Mouse (Mus musculus) hindbrain, embryonic 14.5 days (tissue): ENCODE data around the gene Vav2. TPM values are rescaled to one million over a fixed set of nuclear protein-coding genes. Genes with fewer than 3 reads are reported as not detected.
A peak's percentile ranks its signal among the peaks of the same experiment; 100 is the strongest.

Experiments
- ATAC-seq: fragments of 200-750 bp; cut with Nextera tagmentation; 2 replicates; pipeline ENCODE4 v1.8.0; 2017; ENCODE audit warnings: moderate number of reproducible peaks, mild to moderate bottlenecking, moderate TSS enrichment, moderate library complexity; ENCODE audit not compliant: low FRiP score
- DNase-seq: peaks from one replicate; pipeline ENCODE4 v3.0.0-alpha.2; 2015; ENCODE audit warnings: low spot score
- H3K27ac ChIP-seq: fragments of 300-500 bp; sonication (generic); 2 replicates; pipeline ENCODE4 v1.5.1; 2014; ENCODE audit warnings: mild to moderate bottlenecking, moderate library complexity
- H3K27me3 ChIP-seq: fragments of 300-500 bp; sonication (generic); 2 replicates; pipeline ENCODE4 v1.6.1; 2014; ENCODE audit warnings: mild to moderate bottlenecking, low read length, mixed read lengths; ENCODE audit not compliant: control insufficient read depth, insufficient read depth
- H3K36me3 ChIP-seq: fragments of 300-500 bp; sonication (generic); replicated peaks from 2 replicates; pipeline ENCODE4 v1.6.1; 2014; ENCODE audit not compliant: control insufficient read depth, insufficient read depth
- H3K4me1 ChIP-seq: fragments of 300-500 bp; sonication (generic); replicated peaks from 2 replicates; pipeline ENCODE4 v1.6.1; 2014; ENCODE audit warnings: antibody characterized with exemption, low read length, mixed read lengths; ENCODE audit not compliant: control insufficient read depth, insufficient read depth
- H3K4me2 ChIP-seq: fragments of 300-500 bp; sonication (generic); replicated peaks from 2 replicates; pipeline ENCODE4 v1.6.1; 2014; ENCODE audit warnings: mild to moderate bottlenecking, moderate library complexity
- H3K4me3 ChIP-seq: fragments of 300-500 bp; sonication (generic); replicated peaks from 2 replicates; pipeline ENCODE4 v1.5.1; 2014; ENCODE audit warnings: mild to moderate bottlenecking, low read length
- H3K9ac ChIP-seq: fragments of 300-500 bp; sonication (generic); 2 replicates; pipeline ENCODE4 v1.6.1; 2014
- H3K9me3 ChIP-seq: fragments of 300-500 bp; sonication (generic); 2 replicates; pipeline ENCODE4 v1.6.1; 2016; ENCODE audit warnings: low read length; ENCODE audit not compliant: control insufficient read depth
- WGBS: fragments of 180-500 bp; shearing (Covaris S2); extraction: QIAGEN DNeasy Blood & Tissue Kit; methylation state at CpG from one replicate; pipeline ENCODE4 v1.1.7; 2014; 5-methylcytosine and 5-hydroxymethylcytosine counted together
- polyA plus RNA-seq: library from polyadenylated mRNA; unstranded; fragments of >200 nt; fragmentation: Nextera tagmentation; extraction: Ambion mirVana; gene quantifications from 2 replicates; pipeline ENCODE4 v1.2.1, GENCODE M21; 2014

Vav2 gene
- polyA plus RNA-seq, 1 experiment from 2014 or later, result 16.0 TPM

DNA sequence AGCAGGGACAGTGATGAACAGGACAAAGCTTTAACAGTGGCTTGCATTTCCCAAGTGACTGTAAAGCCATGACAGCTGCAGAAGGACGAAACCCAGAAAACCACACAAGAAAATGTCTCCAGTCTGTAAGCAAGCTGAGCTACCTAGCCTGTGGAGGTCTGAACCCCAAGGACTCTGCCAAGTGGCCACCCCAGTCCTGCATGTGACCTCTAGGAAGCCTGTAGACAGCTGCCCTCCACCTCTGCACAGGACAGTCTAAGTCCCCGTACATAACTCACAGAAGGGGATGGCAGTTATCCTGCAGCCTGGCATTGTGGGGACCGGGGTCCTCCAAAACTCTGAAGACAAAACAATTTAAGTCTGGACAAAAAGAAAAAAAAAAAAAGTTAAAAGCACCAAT is 19.1 kb upstream of the Vav2 start:
- ATAC-seq (no peak), DNase-seq (no peak)
- no peak overlapping the region for H3K4me3 ChIP-seq
- H3K27ac ChIP-seq, result no peak overlapping the region
- WGBS, result 95% methylated on average over 3 of the region's 3 CpGs
- H3K4me1 ChIP-seq, result peaks cover 13% of the 10 kb centered on the region
- no peak overlapping the region for H3K9ac ChIP-seq
- no peaks in the 10 kb centered on the region for H3K27me3 ChIP-seq
- H3K9me3 ChIP-seq, result no peaks in the 10 kb centered on the region
- H3K4me2 ChIP-seq, result no peak overlapping the region
- peaks cover 71% of the 10 kb centered on the region for H3K36me3 ChIP-seq

DNA sequence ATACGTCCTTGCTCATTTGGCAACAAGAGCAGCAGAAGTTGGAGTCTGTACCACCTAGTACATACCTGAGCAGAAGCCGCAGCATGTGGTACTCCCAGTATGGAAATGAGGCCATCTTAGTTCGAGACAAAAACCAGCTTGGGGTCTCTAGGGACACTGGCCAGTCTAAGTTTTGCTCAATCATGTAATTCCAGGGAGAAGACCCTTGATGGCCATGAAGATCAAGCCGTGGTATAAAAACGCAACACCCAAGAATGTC is 16.5 kb upstream of the Vav2 start:
- DNase-seq (no peak), ATAC-seq (no peak)
- Histone ChIP-seq H3K27ac (no peak overlapping the region), H3K9ac (peak overlapping the region; percentile 88), H3K9me3 (no peaks in the 10 kb centered on the region), H3K4me2 (peak overlapping the region; percentile 79), H3K36me3 (peaks cover 46% of the 10 kb centered on the region), H3K4me1 (peaks cover 13% of the 10 kb centered on the region), H3K4me3 (peak overlapping the region; percentile 72), H3K27me3 (no peaks in the 10 kb centered on the region)
- 72% methylated on average over 5 of the region's 5 CpGs for WGBS

DNA sequence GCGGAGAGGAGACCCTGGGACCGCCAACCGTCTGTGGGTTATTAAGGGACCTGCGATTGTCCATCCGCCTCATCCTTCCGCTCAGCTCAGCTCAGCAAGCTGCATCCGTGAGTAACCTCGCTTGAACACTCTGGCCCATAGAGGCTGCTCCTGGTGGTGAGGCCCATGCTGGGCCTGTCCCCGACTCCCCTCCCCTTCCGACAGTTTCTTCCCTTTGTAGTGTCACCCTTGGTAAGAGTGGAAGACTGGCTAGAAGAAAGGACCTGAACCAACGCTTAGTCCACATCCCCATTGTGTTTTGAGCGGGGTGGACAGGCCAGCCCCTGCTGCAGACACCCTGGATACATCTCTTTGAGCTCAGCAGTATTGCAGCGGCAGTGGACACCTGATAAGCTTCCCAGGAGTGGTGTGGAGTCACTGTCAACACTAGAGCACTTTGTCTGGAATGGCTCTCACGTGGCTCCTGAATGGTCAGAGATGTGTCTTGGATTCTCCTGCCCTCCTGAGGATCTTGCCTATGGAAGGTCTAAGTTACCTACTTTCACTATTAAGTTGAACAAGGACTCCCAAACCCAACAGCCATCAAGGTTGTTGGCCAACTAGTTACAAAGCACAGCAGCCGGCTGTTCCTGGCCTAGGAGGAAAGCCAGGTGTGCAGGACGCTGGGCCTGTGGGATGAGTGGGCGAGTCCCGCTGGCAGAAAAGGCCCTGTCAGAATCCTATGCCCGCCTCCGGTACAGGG is 16.0 kb upstream of the Vav2 start:
- H3K36me3 ChIP-seq, result peaks cover 41% of the 10 kb centered on the region
- H3K27ac ChIP-seq, result peak overlapping the region; percentile 86
- DNase-seq, result no peak
- peak overlapping the region; percentile 72 for H3K4me3 ChIP-seq
- H3K4me1 ChIP-seq, result peaks cover 13% of the 10 kb centered on the region
- WGBS, result 36% methylated on average over 20 of the region's 20 CpGs
- H3K27me3 ChIP-seq, result no peaks in the 10 kb centered on the region
- ATAC-seq, result peak; percentile 53
- H3K9ac ChIP-seq, result peak overlapping the region; percentile 88
- H3K4me2 ChIP-seq, result peak overlapping the region; percentile 79
- no peaks in the 10 kb centered on the region for H3K9me3 ChIP-seq

- peak within 1 kb of the TSS; percentile 79 for H3K4me2 ChIP-seq
- peak; percentile 92 for ATAC-seq
- peaks cover 33% of the 10 kb centered on the region for H3K36me3 ChIP-seq
- peak within 1 kb of the TSS; percentile 88 for H3K9ac ChIP-seq
- peak within 1 kb of the TSS; percentile 86 for H3K27ac ChIP-seq
- H3K9me3 ChIP-seq, result no peaks in the 10 kb centered on the region
- peaks cover 13% of the 10 kb centered on the region for H3K4me1 ChIP-seq
- WGBS, result 1% methylated on average over 36 of the region's 36 CpGs
- H3K27me3 ChIP-seq, result no peaks in the 10 kb centered on the region
- DNase-seq, result peak; percentile 98
- peak within 1 kb of the TSS; percentile 72 for H3K4me3 ChIP-seq
Measured at GRCm38 (mm10) chr2:27441767-27442707, 15.2 kb upstream of the Vav2 start, which contains the start of gene Brd3os. Brd3os (plus strand) TSS chr2:27442324.

- H3K4me1 ChIP-seq, result peaks cover 5% of the 10 kb centered on the region
- H3K27me3 ChIP-seq, result no peaks in the 10 kb centered on the region
- no peaks in the 10 kb centered on the region for H3K9me3 ChIP-seq
- no peak overlapping the region for H3K9ac ChIP-seq
- ATAC-seq (no peak), DNase-seq (no peak)
- H3K4me2 ChIP-seq, result no peak overlapping the region
- H3K27ac ChIP-seq, result no peak overlapping the region
- 25% methylated on average over 11 of the region's 11 CpGs for WGBS
- no peak overlapping the region for H3K4me3 ChIP-seq
- no peaks in the 10 kb centered on the region for H3K36me3 ChIP-seq
Measured at GRCm38 (mm10) chr2:27438281-27438680, 11.4 kb upstream of the Vav2 start.

DNA sequence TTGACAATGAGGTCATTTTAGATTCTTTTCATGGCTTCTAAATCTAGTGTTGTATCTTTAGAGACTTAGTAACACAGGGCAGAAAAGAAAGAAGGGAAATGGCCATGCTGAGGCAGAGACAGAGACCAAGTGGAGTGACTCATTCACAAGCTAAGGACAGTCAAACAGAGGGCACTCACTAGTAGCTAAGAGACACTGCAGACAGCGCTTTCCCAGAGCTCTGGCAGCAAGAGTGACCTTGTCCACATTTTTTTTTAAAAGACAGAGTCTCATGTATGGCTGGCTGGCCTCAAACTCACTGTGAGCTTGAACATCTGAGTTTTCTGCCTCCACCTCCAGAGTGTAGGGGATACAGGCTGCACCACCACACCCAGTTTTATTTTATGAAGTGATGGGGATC is 11.0 kb upstream of the Vav2 start:
- WGBS, result 52% methylated on average over 1 of the region's 1 CpGs

GRCm38 (mm10) chr2:27432599-27432998 is 5.8 kb upstream of the Vav2 start:
- no peak overlapping the region for H3K9ac ChIP-seq
- H3K4me3 ChIP-seq, result no peak overlapping the region
- H3K36me3 ChIP-seq, result no peaks in the 10 kb centered on the region
- 84% methylated on average over 2 of the region's 2 CpGs for WGBS
- H3K4me1 ChIP-seq, result peaks cover 4% of the 10 kb centered on the region; the same call in 1 of the 2 replicates
- no peak overlapping the region for H3K27ac ChIP-seq
- H3K9me3 ChIP-seq, result no peaks in the 10 kb centered on the region
- no peaks in the 10 kb centered on the region for H3K27me3 ChIP-seq
- ATAC-seq (no peak), DNase-seq (no peak)
- H3K4me2 ChIP-seq, result no peak overlapping the region

More for the DNA sequence above, 11.0 kb upstream of the Vav2 start:
- ATAC-seq (no peak), DNase-seq (no peak)
- H3K36me3 ChIP-seq, result no peaks in the 10 kb centered on the region
- no peak overlapping the region for H3K9ac ChIP-seq
- H3K4me3 ChIP-seq, result no peak overlapping the region
- H3K27ac ChIP-seq, result no peak overlapping the region
- peaks cover under 1% of the 10 kb centered on the region; the same call in 1 of the 2 replicates for H3K4me1 ChIP-seq
- H3K4me2 ChIP-seq, result no peak overlapping the region
- H3K27me3 ChIP-seq, result no peaks in the 10 kb centered on the region
- no peaks in the 10 kb centered on the region for H3K9me3 ChIP-seq

DNA sequence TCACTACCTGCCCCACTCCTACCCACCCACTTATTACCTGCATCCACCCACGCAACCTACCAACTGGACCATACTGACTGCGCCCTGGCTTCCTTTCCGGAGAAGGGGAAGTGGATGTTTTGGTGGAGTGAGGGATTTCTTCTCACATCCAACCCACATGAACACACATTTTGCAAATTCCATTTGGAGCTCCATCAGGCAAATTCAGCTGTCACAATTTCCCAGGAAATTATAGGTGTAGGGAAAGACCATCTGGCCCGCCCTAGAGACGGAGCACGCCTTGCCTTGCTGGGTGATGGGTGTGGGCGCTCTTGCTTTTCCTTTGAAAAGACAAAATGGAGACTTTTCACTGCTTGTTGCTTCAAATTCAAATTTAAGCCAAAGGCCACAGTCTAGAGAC is 3.8 kb upstream of the Vav2 start:
- H3K27me3 ChIP-seq, result no peaks in the 10 kb centered on the region
- no peak overlapping the region for H3K4me3 ChIP-seq
- DNase-seq (no peak), ATAC-seq (no peak)
- H3K9ac ChIP-seq, result no peak overlapping the region
- no peaks in the 10 kb centered on the region for H3K9me3 ChIP-seq
- H3K36me3 ChIP-seq, result no peaks in the 10 kb centered on the region
- WGBS, result 96% methylated on average over 7 of the region's 7 CpGs
- H3K4me1 ChIP-seq, result peaks cover 10% of the 10 kb centered on the region
- H3K27ac ChIP-seq, result no peak overlapping the region
- H3K4me2 ChIP-seq, result no peak overlapping the region

DNA sequence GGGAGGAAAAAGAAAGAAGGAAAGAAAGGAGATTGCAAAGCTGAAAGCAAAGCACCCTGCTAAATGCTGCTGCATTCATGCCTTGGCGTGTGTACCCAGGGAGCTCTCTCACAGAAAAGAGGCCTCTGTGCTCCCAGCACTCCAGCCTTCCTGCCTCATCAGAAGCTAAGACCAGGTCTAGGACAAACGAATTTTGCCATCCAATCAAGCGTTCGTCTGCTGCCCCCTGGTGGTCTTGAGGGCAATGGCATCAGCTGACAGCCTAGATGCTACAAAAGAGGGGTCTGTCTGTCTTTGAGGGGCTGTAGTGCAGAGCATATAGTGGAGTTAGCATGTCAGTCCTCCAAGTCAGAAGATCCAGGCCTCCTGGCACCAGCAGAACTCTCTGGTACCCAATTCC is 1.2 kb upstream of the Vav2 start:
- Histone ChIP-seq H3K27ac (no peak overlapping the region), H3K4me2 (no peak overlapping the region), H3K27me3 (no peaks in the 10 kb centered on the region), H3K4me1 (peaks cover 26% of the 10 kb centered on the region), H3K36me3 (no peaks in the 10 kb centered on the region), H3K4me3 (no peak overlapping the region), H3K9me3 (no peaks in the 10 kb centered on the region), H3K9ac (no peak overlapping the region)
- DNase-seq (peak; percentile 97), ATAC-seq (peak; percentile 25; the same call in 1 of the 2 replicates)
- 0% methylated on average over 4 of the region's 4 CpGs for WGBS
